9 mouse cellular contexts compared by ENCODE assay signal in genomic region chr15:86091998-86092670, GRCm38 (mm10). TPM values are rescaled to one million over a fixed set of nuclear protein-coding genes. Genes with fewer than 3 reads are reported as not detected.
DNase-seq lines count a peak whose midpoint lies in the region; ATAC-seq lines count a peak whose summit lies in the region.
"Had no signal": no experiment of that assay in that cellular context is flagged by ENCODE, and none has a peak within 500 bp of the region (broad histone marks: within the 10 kb centered on the region; RNA-seq: fewer than 3 reads in every experiment).

No protein-coding gene starts in this region.

- no peak overlapping the region for H3K27ac ChIP-seq in heart, embryonic 12.5 days (ENCODE audit: poor library complexity, severe bottlenecking)
- 0 out of 2 replicates have a peak overlapping the region, but pooled peaks have one; percentile 22 for H3K27ac ChIP-seq in intestine, embryonic 14.5 days (ENCODE audit: low read depth)
- no peak overlapping the region for H3K27ac ChIP-seq in midbrain, embryonic 14.5 days (replicated peaks; ENCODE audit: low read depth, low read length)

- peak; percentile 65 to 66 for DNase-seq in heart, adult 18-20 months
- DNase-seq in intestine, embryonic 14.5 days (ENCODE audit: low spot score), result no peak
- DNase-seq in kidney, postnatal 10 days, result peak; percentile 86
- DNase-seq in lung, postnatal 10 days, result peak; percentile 59
- no peak for DNase-seq in ovary, postnatal 10 days (ENCODE audit: low spot score)
- DNase-seq in midbrain, embryonic 14.5 days, result no peak

- peaks cover 11% of the 10 kb centered on the region; the same call in 1 of the 2 replicates for H3K36me3 ChIP-seq in heart, embryonic 12.5 days
- no peaks in the 10 kb centered on the region for H3K36me3 ChIP-seq in intestine, embryonic 14.5 days (ENCODE audit: control insufficient read depth, insufficient read depth, low read length)
- peaks cover 24% of the 10 kb centered on the region for H3K36me3 ChIP-seq in midbrain, embryonic 14.5 days (ENCODE audit: control insufficient read depth, insufficient read depth, low read length)

- H3K4me1 ChIP-seq in heart, embryonic 12.5 days (replicated peaks), result peaks cover 34% of the 10 kb centered on the region
- H3K4me1 ChIP-seq in intestine, embryonic 14.5 days (replicated peaks; ENCODE audit: control insufficient read depth, insufficient read depth, low read length), result peaks cover 35% of the 10 kb centered on the region
- H3K4me1 ChIP-seq in midbrain, embryonic 14.5 days (ENCODE audit: control insufficient read depth, insufficient read depth, low read length), result peaks cover 21% of the 10 kb centered on the region

- H3K4me2 ChIP-seq in heart, embryonic 12.5 days, result no peak overlapping the region
- H3K4me2 ChIP-seq in intestine, embryonic 14.5 days (ENCODE audit: low read length), result no peak overlapping the region
- H3K4me2 ChIP-seq in midbrain, embryonic 14.5 days (ENCODE audit: low read length), result no peak overlapping the region

- ATAC-seq in heart, embryonic 12.5 days (ENCODE audit: insufficient number of reproducible peaks, low FRiP score), result no peak
- no peak for ATAC-seq in intestine, embryonic 14.5 days (replicated peaks; ENCODE audit: low FRiP score, low TSS enrichment, low read depth)
- ATAC-seq in midbrain, embryonic 14.5 days (ENCODE audit: low FRiP score, low TSS enrichment), result no peak
- no peak for ATAC-seq in inflammation-experienced regulatory T-cells, adult 6 months
- ATAC-seq: hindbrain, embryonic 16.5 days had no signal

- no peaks in the 10 kb centered on the region for H3K9me3 ChIP-seq in heart, embryonic 12.5 days (replicated peaks)
- no peaks in the 10 kb centered on the region for H3K9me3 ChIP-seq in intestine, embryonic 14.5 days (ENCODE audit: control insufficient read depth, low read length)
- H3K9me3 ChIP-seq in midbrain, embryonic 14.5 days (ENCODE audit: control insufficient read depth, low read length), result no peaks in the 10 kb centered on the region

- H3K9ac ChIP-seq in heart, embryonic 12.5 days, result no peak overlapping the region
- H3K9ac ChIP-seq in intestine, embryonic 14.5 days (ENCODE audit: low read length), result no peak overlapping the region
- no peak overlapping the region; the same call in 1 of the 2 replicates for H3K9ac ChIP-seq in midbrain, embryonic 14.5 days (replicated peaks; ENCODE audit: low read length)

- 90% methylated on average over 12 of the region's 12 CpGs for WGBS in heart, embryonic 12.5 days
- WGBS in intestine, embryonic 14.5 days, result 83% methylated on average over 12 of the region's 12 CpGs
- WGBS in midbrain, embryonic 14.5 days, result 87% methylated on average over 12 of the region's 12 CpGs

- H3K27me3 ChIP-seq in heart, embryonic 12.5 days (replicated peaks), result no peaks in the 10 kb centered on the region
- H3K27me3 ChIP-seq in intestine, embryonic 14.5 days (replicated peaks; ENCODE audit: control insufficient read depth, insufficient read depth, low read length), result no peaks in the 10 kb centered on the region
- no peaks in the 10 kb centered on the region for H3K27me3 ChIP-seq in midbrain, embryonic 14.5 days (ENCODE audit: control insufficient read depth, insufficient read depth, low read length)

- H3K4me3 ChIP-seq in heart, embryonic 12.5 days, result no peak overlapping the region
- no peak overlapping the region for H3K4me3 ChIP-seq in intestine, embryonic 14.5 days (ENCODE audit: low read depth, low read length)
- H3K4me3 ChIP-seq in midbrain, embryonic 14.5 days (replicated peaks; ENCODE audit: low read depth, low read length), result no peak overlapping the region

RNA-seq across cellular contexts. Expression of gene Gramd4, which starts 34.6 kb away (rescaled TPM):
- 10 to 100 TPM; 32.6 to 32.7 TPM for total RNA-seq in heart, adult 18-20 months (2021)
- 14.3 and 14.8 TPM in 2 replicates for polyA plus RNA-seq in heart, embryonic 12.5 days (2016; fragmentation: Nextera tagmentation; extraction: Ambion mirVana)
- polyA plus RNA-seq in intestine, embryonic 14.5 days (2014; fragmentation: Nextera tagmentation; extraction: Ambion mirVana), result 6.0 and 8.1 TPM in 2 replicates
- 29.5 and 31.0 TPM in 2 replicates for polyA plus RNA-seq in midbrain, embryonic 14.5 days (2014; fragmentation: Nextera tagmentation; extraction: Ambion mirVana)
- 10 to 100 TPM; 13.4 to 26.0 (median 22.9) TPM for polyA plus RNA-seq in inflammation-experienced regulatory T-cells, adult 6 months (2017; shearing (Covaris generic))

RNA-seq across cellular contexts. Expression of gene Celsr1, which starts 58.6 kb away (rescaled TPM):
- 1 to 10 TPM; 5.0 to 5.1 TPM for total RNA-seq in heart, adult 18-20 months (2021)
- polyA plus RNA-seq in heart, embryonic 12.5 days (2016; fragmentation: Nextera tagmentation; extraction: Ambion mirVana), result 2.0 and 2.3 TPM in 2 replicates
- polyA plus RNA-seq in intestine, embryonic 14.5 days (2014; fragmentation: Nextera tagmentation; extraction: Ambion mirVana), result 1.3 and 2.2 TPM in 2 replicates
- polyA plus RNA-seq in midbrain, embryonic 14.5 days (2014; fragmentation: Nextera tagmentation; extraction: Ambion mirVana), result 2.9 and 3.5 TPM in 2 replicates
- 1 to 10 TPM; 4.4 to 5.0 (median 4.7) TPM for polyA plus RNA-seq in inflammation-experienced regulatory T-cells, adult 6 months (2017; shearing (Covaris generic))

Comparison
In these comparisons a context has a peak if more than half of its experiments do, and no peak if none do; other contexts are left out.
1. DNase-seq: peak in heart, adult 18-20 months (2 of 2), kidney, postnatal 10 days (single experiment) and lung, postnatal 10 days (single experiment); none in intestine, embryonic 14.5 days (single experiment), ovary, postnatal 10 days (single experiment) and midbrain, embryonic 14.5 days (single experiment).